Mouse (Mus musculus): ENCODE data around the gene Gm13084.
"Not testable (repeated sequence)": the region's sequence is repeated elsewhere in the genome, so short reads cannot be mapped to it uniquely, and the experiment has no call there.

The Gm13084 gene

DNA sequence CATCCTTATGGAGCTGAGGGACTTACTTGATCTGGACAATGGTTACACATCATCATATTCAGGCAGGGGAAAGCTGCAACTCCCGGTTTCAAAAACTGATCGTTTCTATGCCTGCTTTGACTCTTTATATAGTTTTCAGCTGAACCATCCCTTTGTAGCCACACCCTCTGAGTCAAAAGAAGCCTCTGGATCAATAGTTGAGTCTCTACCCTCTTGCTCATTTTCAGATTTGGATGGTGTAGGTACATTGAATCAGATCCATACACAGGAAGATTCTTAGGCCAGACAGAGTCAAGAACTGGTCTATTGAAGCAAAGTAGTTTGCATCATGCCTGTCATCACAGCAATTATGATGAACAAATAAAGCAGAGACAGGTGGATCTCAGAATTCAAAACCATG is at the start of gene Gm13084:
Gene Gm13084 (minus strand): TSS at position 101 of the 400 bp plus-strand sequence.
- DNase-seq: no peak

DNA sequence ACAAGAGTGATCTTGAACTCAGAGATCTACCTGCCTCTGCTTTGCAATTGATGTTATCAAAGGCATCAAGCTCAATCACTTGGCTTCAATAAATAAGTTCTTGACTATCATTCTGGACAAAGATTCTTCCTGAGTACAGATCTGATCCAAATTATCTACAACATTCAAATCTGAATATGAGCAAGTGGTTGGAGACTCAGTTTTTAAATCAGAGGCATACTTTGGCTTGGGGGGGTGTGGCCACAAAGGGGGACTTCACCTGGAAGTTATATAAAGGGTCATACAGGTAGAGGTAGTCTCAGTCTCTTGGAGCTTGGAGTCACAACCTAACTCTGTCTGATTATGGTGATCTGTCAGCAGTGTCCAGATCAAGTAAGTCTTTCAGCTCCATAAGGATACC is 30.3 kb upstream of the Gm13084 start, which contains the start of gene Gm13103:
Gene Gm13103 (plus strand): TSS at position 301 of the 400 bp plus-strand sequence.
- not testable (repeated sequence) for DNase-seq

DNA sequence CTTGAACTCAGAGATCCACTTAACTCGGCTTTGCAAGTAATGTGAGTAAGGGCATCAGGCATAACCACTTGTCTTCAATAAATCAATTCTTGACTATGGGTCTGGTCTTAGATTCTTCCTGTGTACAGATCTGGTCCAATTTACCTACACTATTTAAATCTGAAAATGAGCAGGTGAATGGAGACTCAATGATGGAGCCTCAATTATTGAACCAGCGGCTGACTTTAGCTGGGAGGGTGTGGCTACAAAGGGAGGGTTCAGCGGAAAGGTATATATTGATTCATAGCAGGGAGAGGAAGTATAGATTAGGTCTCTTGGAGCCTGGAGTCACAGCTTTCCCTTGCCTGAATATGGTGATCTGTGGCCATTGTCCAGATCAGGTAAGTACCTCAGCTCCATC is 26.8 kb downstream of the Gm13084 start, which contains the start of gene Gm13023:
Gene Gm13023 (plus strand): TSS at position 301 of the 400 bp plus-strand sequence.
- DNase-seq: not testable (repeated sequence)
